Comparison of ENCODE assay signal across 9 mouse cellular contexts in genomic region chr2:167675120-167675909, GRCm38 (mm10). TPM values are rescaled to one million over a fixed set of nuclear protein-coding genes. Genes with fewer than 3 reads are reported as not detected.
DNase-seq lines count a peak whose midpoint lies in the region; ATAC-seq and TF ChIP-seq lines count a peak whose summit lies in the region.
"Had no signal": no experiment of that assay in that cellular context is flagged by ENCODE, and none has a peak within 500 bp of the region (broad histone marks: within the 10 kb centered on the region; RNA-seq: fewer than 3 reads in every experiment).

No protein-coding gene starts in this region.

- WGBS in lung, embryonic 14.5 days, result 35% methylated on average over 14 of the region's 14 CpGs

- peak; percentile 72 for DNase-seq in kidney, adult 9 months
- DNase-seq in kidney, adult 8-10 months, result no peak
- DNase-seq in ES-CJ7 (ENCODE audit: low read depth, low spot score), result peak; percentile 77
- peak; percentile 50 to 68 for DNase-seq in adrenal gland, postnatal 36 days
- DNase-seq in lung, embryonic 14.5 days, result peak; percentile 74
- DNase-seq in left cerebral cortex, adult 8-10 months (ENCODE audit: low spot score in 2 of 2), result no peak
- DNase-seq in spleen, adult 12 weeks (ENCODE audit: low spot score), result no peak
- DNase-seq in cerebellum, postnatal 36 days, result no peak

- no peak overlapping the region for H3K9ac ChIP-seq in lung, embryonic 14.5 days

- H3K36me3 ChIP-seq in lung, embryonic 14.5 days (ENCODE audit: insufficient read depth), result no peaks in the 10 kb centered on the region

- no peaks in the 10 kb centered on the region for H3K4me1 ChIP-seq in lung, embryonic 14.5 days (ENCODE audit: insufficient read depth)

- peak; percentile 76 for TF ChIP-seq CTCF in lung, embryonic 14.5 days (IDR thresholded peaks at IDR 0.05; ENCODE audit: low read depth)

- H3K9me3 ChIP-seq in lung, embryonic 14.5 days (ENCODE audit: low read depth, low read length), result no peaks in the 10 kb centered on the region

- no peaks in the 10 kb centered on the region for H3K27me3 ChIP-seq in lung, embryonic 14.5 days (ENCODE audit: insufficient read depth, low read length)

- no peak for ATAC-seq in lung, embryonic 14.5 days (ENCODE audit: insufficient read depth)

- H3K27ac ChIP-seq in lung, embryonic 14.5 days (ENCODE audit: low read depth), result no peak overlapping the region

- H3K4me3 ChIP-seq in lung, embryonic 14.5 days (ENCODE audit: low read depth, low read length), result no peak overlapping the region

- H3K4me2 ChIP-seq in lung, embryonic 14.5 days, result no peak overlapping the region

RNA-seq across cellular contexts. Expression of gene Cebpb, which starts 13.4 kb away (rescaled TPM):
- total RNA-seq in adrenal gland, postnatal 36 days (2021), result 100 to 1,000 TPM; 357 to 631 TPM
- polyA plus RNA-seq in lung, embryonic 14.5 days (2014; fragmentation: Nextera tagmentation; extraction: Ambion mirVana), result 73.4 and 77.4 TPM in 2 replicates
- 10 to 100 TPM; 12.1 to 20.6 (median 15.1) TPM for total RNA-seq in left cerebral cortex, adult 8-10 months (2022)

RNA-seq across cellular contexts. Expression of gene Gm20431, which starts 14.0 kb away (rescaled TPM):
- 10 to 100 TPM in 1 of 2 experiments, 1 to 10 TPM in 1; 8.9 to 25.9 TPM for total RNA-seq in adrenal gland, postnatal 36 days (2021)
- 10.0 and 12.3 TPM in 2 replicates for polyA plus RNA-seq in lung, embryonic 14.5 days (2014; fragmentation: Nextera tagmentation; extraction: Ambion mirVana)
- total RNA-seq in left cerebral cortex, adult 8-10 months (2022), result 10 to 100 TPM; 26.0 to 42.5 (median 32.6) TPM
- polyA plus RNA-seq: frontal cortex, adult 2 months had no signal

RNA-seq across cellular contexts. Expression of gene Tmem189, which starts 14.3 kb away (rescaled TPM):
- total RNA-seq in adrenal gland, postnatal 36 days (2021), result 10 to 100 TPM; 27.2 to 34.3 TPM
- 41.6 and 43.3 TPM in 2 replicates for polyA plus RNA-seq in lung, embryonic 14.5 days (2014; fragmentation: Nextera tagmentation; extraction: Ambion mirVana)
- total RNA-seq in left cerebral cortex, adult 8-10 months (2022), result 10 to 100 TPM; 39.8 to 49.3 (median 44.1) TPM

RNA-seq across cellular contexts. Expression of gene Ube2v1, which starts 43.4 kb away (rescaled TPM):
- 100 to 1,000 TPM; 195 to 197 TPM for total RNA-seq in adrenal gland, postnatal 36 days (2021)
- 275 and 293 TPM in 2 replicates for polyA plus RNA-seq in lung, embryonic 14.5 days (2014; fragmentation: Nextera tagmentation; extraction: Ambion mirVana)
- total RNA-seq in left cerebral cortex, adult 8-10 months (2022), result 100 to 1,000 TPM; 257 to 274 (median 265) TPM

Comparison
In these comparisons a context has a peak if more than half of its experiments do, and no peak if none do; other contexts are left out.
1. DNase-seq: peak in kidney, adult 9 months (single experiment), ES-CJ7 (single experiment), adrenal gland, postnatal 36 days (2 of 2) and lung, embryonic 14.5 days (single experiment); none in kidney, adult 8-10 months (0 of 2), left cerebral cortex, adult 8-10 months (0 of 2), spleen, adult 12 weeks (single experiment) and cerebellum, postnatal 36 days (0 of 2).
2. RNA of gene Cebpb, which starts 13.4 kb away (total RNA-seq): 357 to 631 TPM in adrenal gland, postnatal 36 days; 12.1 to 20.6 TPM in left cerebral cortex, adult 8-10 months; every median in the first group is over 10 times any median in the second.